Mouse (Mus musculus) megakaryocyte-erythroid progenitor cell, adult 5-6 weeks (primary cell): ENCODE data around the gene Usp3. TPM values are rescaled to one million over a fixed set of nuclear protein-coding genes. Genes with fewer than 3 reads are reported as not detected.
A peak's percentile ranks its signal among the peaks of the same experiment; 100 is the strongest.

Experiments used
- ATAC-seq: replicated peaks from 2 replicates; pipeline ENCODE4 v1.8.0; 2016; ENCODE audit warnings: mild to moderate bottlenecking, inconsistent platforms; ENCODE audit not compliant: severe bottlenecking, poor library complexity, low FRiP score, low TSS enrichment
- total RNA-seq, 2 experiments: library from RNA; stranded (forward) in 1 of 2; stranded (reverse) in 1 of 2; fragments of 200-1000, 215-1000 nt in 1 of 2; fragments of >200 nt in 1 of 2; fragmentation: Nextera tagmentation in 1 of 2; gene quantifications; 2 replicates each; pipeline ENCODE4 v1.2.3; 2014 to 2017

The Usp3 gene
- total RNA-seq, 2 experiments from 2014 or later = 29.6 to 39.0 TPM

GRCm38 (mm10) chr9:66514256-66514770 lies 78.6 kb downstream of the Usp3 start, which contains the start of gene Fbxl22:
Fbxl22 (minus strand) TSS chr9:66514593.
- ATAC-seq = no peak

- no peak for ATAC-seq
These were observed 79.2 kb downstream of the Usp3 start for GRCm38 (mm10) chr9:66513661-66514255.

GRCm38 (mm10) chr9:66513150-66513549 lies 79.8 kb downstream of the Usp3 start:
- ATAC-seq = no peak

GRCm38 (mm10) chr9:66512351-66512671 lies 80.6 kb downstream of the Usp3 start:
- ATAC-seq = peak; percentile 82

DNA sequence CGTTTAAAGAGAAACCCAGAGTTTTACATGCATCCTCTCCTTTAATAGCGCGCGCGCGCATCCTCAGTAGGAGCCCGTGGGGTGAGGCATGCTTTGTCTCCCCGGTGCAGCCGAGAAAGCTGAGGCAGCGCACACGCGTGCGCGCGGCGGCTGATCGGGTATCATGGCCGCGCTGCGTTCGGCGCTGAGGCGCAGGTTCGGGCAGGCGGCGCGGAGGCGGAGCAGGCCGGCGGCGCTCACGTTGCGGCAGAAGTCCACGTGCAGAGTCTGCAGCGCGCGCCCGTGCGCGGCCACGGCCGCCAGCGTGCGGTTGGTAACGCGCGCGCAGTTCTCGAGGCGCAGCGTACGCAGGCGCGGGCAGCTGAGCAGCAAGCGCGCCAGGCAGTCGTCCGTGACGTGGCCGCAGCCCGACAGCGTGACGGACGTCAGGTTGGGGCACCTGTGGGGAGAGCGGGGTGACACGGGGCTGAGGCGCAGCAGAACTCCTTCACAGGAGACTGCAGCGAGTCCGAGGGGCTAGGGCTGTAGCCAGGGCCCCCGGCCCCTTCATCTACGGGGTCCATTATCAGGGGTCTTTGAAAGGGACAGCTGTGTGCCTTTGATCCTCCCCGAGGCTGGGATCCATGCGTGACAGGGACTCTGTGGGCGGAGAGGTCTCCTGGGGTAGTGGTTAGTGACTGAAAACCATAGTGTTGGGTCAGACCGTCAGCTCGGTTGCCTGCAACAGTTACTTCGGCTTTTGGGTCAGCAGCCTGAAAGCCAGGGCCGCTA lies 81.2 kb downstream of the Usp3 start:
- ATAC-seq = peak; percentile 64

GRCm38 (mm10) chr9:66510944-66511343 lies 82.0 kb downstream of the Usp3 start:
- no peak for ATAC-seq

- ATAC-seq = no peak
These were observed 82.5 kb downstream of the Usp3 start for GRCm38 (mm10) chr9:66510351-66510841.

DNA sequence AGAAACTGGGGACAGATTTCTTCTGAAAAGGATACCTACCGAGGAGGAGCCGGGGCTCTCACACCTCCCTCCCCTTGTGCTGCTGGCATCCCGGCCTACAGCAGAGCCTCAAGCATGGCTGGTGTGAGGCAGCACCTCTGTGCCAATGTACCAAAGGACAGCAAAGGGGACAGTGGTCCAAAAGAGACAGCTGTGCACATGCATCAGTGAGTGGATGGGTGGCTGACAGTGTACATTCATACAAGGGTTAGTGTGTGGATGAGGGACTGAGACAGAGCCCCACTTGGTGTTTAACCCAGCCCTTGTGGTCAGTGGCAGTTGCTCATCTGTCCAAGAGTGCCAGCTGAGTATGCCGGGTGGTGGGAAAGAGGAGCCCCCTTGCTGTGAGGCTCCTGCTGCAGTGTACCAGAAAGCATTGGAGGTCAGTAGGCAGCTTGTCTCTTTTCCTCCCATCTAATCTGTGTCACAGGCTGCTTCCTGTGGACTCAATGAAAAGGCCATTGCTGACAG lies 84.0 kb downstream of the Usp3 start:
- no peak for ATAC-seq

DNA sequence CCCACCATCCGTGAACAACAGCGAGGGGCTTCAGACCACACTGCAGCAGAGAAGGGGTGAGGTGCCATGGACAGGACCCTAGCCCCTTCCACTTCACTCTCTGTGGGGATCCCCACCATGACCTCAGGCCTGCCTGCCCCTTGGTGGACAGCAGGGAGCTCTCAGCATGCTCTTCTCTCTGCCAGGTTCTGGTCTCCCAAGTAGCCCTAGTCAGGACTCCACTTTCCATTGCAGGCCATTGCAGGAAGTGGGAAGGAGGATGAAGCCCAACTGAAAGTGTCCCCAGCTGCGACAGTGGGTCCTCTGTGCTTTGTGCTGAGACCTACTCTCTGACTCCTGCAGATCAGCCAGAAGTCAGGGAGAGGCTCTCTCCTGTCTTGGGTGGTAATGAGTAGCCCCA lies 85.3 kb downstream of the Usp3 start:
- ATAC-seq = no peak

DNA sequence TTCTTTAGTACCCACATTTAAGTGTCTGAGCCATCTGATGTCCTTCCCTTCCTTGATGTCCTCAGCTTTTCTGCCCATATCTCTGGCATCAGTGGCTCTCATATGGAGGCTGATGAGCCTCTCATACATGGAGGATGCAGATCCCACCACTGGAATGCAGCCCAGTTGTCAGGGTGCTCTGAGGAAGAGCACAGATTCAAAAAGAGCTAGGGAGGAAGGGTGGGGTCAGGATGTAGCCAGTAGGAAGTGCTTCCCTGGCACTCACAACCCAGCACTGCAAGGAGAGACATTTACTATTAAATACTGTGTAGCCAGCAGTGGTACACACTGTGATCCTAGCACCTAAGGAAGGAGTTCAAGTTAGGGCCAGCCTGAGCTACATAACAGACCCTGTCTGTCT lies 86.5 kb downstream of the Usp3 start:
- ATAC-seq = no peak

DNA sequence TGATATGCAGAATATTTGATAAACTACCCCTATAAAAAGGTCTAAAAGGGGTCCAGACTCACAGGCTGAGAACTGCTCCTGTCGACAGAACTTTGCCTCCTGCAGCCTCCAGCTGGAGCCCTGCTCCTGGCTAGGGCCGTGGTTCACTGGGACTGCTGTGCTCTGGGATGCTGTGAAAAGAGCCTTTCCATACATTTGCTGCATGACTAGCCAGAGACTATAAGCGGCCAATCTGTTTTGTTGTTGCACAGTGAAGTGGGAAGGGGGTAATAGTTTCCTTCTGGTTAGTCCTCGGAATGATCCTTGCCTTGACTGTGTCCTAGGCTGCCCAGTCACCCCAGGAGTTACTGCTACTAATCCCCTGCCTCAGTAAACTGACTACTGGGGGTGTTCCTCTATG lies 86.9 kb downstream of the Usp3 start:
- ATAC-seq = no peak

DNA sequence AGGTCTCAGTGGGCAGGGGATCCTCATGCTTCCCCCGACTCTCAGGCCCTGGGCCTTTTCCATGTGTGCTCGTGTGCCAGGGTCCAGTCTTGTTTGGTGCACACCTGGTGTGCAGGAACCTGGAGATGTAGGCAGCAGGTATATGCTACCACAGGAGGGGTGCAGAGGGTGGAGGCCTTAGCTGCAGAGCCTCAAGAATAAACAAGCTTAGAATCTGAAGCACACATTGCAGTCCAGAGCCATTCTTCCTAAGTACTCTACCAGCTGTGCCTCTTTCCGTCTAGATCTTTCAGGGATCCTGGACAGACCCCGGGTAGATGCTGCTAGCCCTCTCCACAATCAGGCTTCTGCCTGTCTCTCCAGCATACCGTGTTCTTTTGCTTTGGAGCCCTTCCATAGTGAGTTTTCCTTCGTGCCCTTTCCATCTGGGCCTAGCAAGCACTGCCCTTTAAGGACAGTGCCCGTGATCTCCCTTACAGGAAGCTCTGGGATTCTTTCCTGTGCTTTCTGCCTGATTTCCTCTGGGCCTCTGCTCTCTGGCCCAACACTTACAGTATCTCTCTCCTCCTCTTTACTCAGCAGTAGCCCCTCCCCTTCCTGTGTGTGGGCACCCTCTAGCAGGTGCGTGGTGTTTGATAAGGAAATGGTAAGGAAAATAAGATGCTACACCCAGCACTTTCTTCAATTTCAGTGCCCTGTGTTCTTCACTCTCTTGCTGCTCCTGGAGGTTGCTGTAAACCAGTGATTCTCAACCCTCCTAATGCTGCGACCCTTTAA lies 87.6 kb downstream of the Usp3 start:
- ATAC-seq = peak; percentile 91

GRCm38 (mm10) chr9:66504518-66504917 lies 88.4 kb downstream of the Usp3 start:
- no peak for ATAC-seq

- peak; percentile 75 for ATAC-seq
These were observed 89.0 kb downstream of the Usp3 start for GRCm38 (mm10) chr9:66503879-66504411.

- no peak for ATAC-seq
These were observed 91.7 kb downstream of the Usp3 start for GRCm38 (mm10) chr9:66501248-66501647.

- no peak for ATAC-seq
These were observed 99.0 kb downstream of the Usp3 start for GRCm38 (mm10) chr9:66493992-66494391.

- ATAC-seq = no peak
These were observed 100.6 kb downstream of the Usp3 start for GRCm38 (mm10) chr9:66492361-66492760.

DNA sequence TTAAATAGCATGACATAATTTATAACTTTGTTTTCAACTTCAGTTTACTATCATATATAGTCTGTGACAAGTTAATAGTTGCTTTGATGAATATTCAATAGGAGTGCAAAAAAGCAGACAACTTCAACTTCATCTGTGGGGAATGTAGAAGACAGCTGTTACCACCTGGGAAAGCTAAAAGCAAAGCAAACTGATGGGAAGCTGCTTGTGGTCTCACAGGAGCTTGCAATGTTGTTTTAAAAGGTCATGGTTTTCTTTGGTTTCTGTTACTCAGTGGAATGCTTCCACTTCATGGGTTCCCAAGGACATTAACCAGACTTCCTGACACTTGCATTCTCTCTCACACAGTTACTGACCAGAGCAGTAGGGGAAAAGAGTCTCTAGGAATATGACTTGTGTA lies 104.2 kb downstream of the Usp3 start:
- no peak for ATAC-seq

DNA sequence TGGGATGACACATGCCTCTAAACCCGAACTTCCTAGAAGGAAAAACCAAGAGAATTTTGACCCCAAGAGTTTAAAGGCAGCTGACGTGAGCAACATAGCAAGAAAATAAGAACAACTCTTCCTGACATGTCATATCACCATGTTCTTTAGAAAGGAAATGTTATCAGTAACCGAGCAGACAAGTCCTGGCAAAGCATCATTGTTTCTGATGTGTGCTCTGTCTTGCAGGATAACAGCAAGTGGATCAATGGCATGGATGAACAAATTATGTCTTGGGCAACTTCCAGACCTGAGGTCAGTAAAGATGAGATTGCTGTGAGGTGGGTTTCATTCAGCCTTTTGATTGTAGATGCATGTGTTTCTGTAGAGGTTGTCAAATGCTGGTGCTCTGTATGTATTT lies 109.5 kb downstream of the Usp3 start:
- peak; percentile 96 for ATAC-seq

DNA sequence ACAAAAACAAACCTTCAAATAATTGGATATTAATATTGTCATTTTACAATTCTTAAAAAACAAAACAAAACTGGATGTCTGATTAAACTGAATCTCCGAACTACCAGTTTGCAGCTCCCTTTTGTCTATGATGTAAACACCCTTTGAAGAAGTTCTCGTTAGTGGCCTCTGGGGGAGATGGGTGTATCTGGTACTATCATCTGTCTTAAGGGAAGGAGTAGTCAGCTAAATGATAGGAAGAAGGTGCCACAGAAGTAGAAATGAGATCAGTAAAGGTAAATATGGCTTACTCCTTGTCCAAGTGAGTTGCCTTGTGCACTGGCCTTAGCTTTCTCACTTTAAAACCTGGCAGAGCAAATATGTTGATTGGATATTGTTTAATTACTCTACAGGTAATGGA lies 115.2 kb downstream of the Usp3 start:
- no peak; the same call in 1 of the 2 replicates for ATAC-seq
